Mouse (Mus musculus) right cerebral cortex, adult 18-20 months (tissue): ENCODE results near the gene Sar1a.

Experiments used
- DNase-seq: peaks from one replicate; pipeline ENCODE4 v3.0.0; 2022; ENCODE audit warnings: mixed read lengths

The Sar1a gene

DNA sequence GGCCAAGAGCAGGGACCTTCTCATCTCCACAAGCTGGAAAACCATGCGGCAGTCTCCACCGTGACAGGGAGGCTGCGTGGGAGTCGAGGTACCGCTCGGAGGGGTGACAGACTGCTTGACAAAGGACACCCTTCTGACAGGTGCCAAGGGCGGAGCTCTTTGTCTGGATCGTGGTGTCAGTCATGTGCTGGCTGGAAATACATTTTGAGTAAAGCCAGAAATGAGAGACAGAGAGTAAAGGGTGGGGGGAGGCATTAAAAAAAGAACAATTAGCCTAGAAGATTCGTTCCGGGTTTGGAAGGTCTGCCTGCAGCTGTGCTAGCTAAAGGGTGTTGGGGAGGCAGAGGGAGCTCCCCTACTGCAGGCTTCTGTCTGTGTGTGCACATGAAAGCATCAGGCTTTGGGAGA, 56.6 kb downstream of the Sar1a start:
- DNase-seq, result peak; percentile 53

DNA sequence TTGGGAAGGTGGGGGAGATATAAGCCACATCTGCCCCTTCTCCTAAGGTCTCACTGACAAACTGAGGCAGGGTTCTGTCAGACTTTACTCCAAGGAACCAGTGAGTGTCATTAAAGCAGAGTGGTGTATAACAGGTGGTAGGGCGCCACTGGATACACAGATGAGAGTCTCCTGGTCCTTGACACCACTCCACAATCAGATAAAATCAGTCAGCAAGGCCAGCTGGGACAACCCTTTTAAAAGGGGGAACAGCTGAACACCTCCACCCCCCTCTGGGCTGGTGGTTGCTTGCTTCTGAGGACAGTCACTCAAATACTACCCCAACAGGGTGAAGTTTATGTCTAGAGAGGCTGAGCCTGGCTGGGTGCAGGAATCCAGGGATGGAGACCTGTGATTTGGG, 57.4 kb downstream of the Sar1a start:
- DNase-seq, result no peak

DNA sequence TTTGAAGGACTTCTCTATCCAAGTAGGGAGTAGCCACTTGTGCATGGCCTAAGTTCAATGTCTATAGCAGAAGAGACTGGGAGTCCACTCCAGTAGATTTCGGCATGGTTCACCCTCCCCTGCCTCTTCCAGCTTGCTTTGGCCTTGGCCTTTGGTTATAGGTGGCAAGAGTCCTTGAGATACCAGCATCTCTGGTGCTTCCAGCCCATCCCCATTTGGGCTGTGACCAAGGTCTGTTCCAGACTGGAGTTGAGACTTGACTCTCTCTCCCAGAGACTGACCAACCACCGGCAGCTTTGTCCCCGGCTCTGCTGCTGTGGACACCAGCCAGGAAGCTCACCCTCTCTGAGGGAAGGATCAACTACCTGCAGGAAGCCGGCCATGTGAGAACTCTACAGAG, 58.0 kb downstream of the Sar1a start:
- DNase-seq, result no peak

DNA sequence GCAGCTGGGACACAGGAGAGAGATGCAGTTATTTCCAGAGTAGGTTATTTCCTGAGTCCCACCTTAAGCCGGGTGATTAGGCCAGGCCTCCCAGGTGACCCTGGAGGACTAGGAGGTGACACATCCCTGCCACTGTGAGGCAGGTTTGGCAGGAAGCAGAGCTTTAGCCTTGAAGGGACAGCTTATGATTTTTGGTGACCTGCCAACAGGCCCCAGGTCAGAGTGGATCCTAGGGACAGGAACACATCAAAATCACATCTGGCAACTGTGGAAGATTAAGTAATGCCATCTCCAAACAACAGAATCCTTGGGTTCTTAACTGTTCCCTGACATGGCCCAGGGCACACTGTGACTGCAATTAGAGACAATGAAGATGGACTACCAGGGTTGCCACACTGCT, 61.2 kb downstream of the Sar1a start:
- no peak for DNase-seq

DNA sequence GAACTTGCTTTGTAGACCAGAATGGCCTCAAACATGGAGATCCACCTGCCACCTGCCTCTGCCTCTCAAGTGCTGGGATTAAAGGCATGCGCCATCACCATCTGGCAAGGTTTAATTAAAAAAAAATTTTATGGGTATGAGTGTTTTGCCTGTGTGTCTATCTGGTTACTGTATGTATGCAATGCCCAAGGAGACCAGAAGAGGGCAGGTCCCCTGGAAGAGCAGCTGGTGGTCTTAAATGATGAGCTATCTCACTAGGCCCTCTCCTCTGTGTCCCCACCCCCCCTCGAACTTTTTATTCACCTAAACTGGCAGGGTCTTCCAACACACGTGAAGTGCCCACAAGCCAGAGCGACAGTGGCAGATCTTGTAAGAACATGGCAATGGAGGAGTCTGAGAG, 61.8 kb downstream of the Sar1a start:
- DNase-seq, result no peak

DNA sequence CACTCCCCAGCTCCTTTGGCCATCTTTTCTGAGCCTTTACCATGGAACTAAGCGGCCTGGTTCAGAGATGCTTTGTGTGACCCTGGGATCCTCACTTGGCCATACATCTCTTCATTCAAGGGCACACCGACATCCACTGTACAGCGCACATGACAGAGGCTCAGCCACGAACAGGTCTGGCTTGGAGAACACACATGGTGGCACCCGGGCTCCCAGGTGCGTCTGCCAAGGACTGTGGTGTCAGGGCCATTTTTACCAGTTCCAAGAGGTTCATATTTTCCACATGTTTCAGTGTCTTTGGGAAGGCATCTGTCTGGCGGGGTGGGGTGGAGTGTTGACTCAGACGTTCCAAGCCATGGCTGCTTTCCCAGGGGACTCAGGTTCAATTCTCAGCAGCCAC, 62.2 kb downstream of the Sar1a start:
- DNase-seq, result no peak
